Mouse (Mus musculus): ENCODE data around the gene Epas1. TPM values are rescaled to one million over a fixed set of nuclear protein-coding genes. Genes with fewer than 3 reads are reported as not detected.

The Epas1 gene
- polyA plus RNA-seq, 2 experiments = 3.0 to 3.4 TPM

DNA sequence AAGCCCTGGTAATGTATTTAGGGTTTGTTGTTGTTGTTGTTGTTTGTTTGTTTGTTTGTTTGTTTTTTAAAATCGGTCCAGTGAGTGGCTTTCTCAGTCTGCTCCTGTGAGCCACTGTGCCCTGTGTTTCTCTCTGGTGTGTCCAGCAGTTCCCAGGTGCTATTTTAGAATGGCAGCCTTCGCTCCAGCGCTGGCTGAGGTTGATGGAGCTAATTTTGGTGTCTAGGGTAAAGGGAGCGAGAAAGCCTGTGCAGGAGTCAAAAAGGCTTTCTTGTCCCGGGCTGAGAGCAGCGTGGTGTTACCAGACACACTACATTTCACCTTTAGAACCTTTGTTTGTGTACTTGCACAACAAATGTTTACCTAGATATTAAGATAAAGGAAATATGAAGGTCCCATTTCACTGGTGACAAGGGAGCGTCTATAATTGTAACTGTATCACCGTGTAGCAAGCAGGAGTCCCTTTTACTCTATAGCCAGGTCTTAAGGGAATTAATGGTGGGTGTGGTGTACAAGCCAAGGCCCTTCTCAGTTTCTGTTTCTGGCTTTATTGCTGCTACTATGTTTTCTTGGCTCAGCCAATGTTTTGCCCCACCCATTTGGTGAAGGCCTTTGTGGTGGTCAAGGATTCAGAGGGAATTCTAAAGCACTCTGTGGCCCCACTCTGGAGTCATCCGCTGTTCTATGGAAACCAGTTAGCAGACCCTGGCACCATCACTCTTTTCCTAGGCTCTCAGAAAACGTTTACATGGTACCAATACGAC is 9.2 kb downstream of the Epas1 start:
- DNase-seq (ENCODE audit: low read depth in 3 of 3, low spot score in 3 of 3) (no peak), ATAC-seq (ENCODE audit: insufficient read depth) (no peak)
- no peak overlapping the region for H3K4me3 ChIP-seq (ENCODE audit: insufficient read depth in 1 of 2, low read depth in 2 of 2, low read length in 2 of 2)
- H3K36me3 ChIP-seq (replicated peaks; ENCODE audit: control insufficient read depth, insufficient read depth, low read depth) = no peaks in the 10 kb centered on the region
- H3K9ac ChIP-seq (replicated peaks) = no peak overlapping the region
- TF ChIP-seq EP300 (IDR thresholded peaks at IDR 0.05; ENCODE audit: low read depth) (no peak), CTCF (IDR thresholded peaks at IDR 0.05; ENCODE audit: low read depth) (no peak)
- peaks cover 0 to 4% of the 10 kb centered on the region in 2 experiments; a peak in 2 of 4 replicates for H3K4me1 ChIP-seq (replicated peaks; ENCODE audit: control insufficient read depth in 2 of 2, insufficient read depth in 2 of 2, low read length in 1 of 2)
- H3K9me3 ChIP-seq (ENCODE audit: control insufficient read depth, low read length) = no peaks in the 10 kb centered on the region
- no peak overlapping the region for H3K27ac ChIP-seq
- 55% methylated on average over 11 of the region's 11 CpGs for WGBS (ENCODE audit: insufficient replicate concordance)
- H3K27me3 ChIP-seq (ENCODE audit: control insufficient read depth, insufficient read depth, low read length) = no peaks in the 10 kb centered on the region
- H3K4me2 ChIP-seq (ENCODE audit: low read depth) = no peak overlapping the region

DNA sequence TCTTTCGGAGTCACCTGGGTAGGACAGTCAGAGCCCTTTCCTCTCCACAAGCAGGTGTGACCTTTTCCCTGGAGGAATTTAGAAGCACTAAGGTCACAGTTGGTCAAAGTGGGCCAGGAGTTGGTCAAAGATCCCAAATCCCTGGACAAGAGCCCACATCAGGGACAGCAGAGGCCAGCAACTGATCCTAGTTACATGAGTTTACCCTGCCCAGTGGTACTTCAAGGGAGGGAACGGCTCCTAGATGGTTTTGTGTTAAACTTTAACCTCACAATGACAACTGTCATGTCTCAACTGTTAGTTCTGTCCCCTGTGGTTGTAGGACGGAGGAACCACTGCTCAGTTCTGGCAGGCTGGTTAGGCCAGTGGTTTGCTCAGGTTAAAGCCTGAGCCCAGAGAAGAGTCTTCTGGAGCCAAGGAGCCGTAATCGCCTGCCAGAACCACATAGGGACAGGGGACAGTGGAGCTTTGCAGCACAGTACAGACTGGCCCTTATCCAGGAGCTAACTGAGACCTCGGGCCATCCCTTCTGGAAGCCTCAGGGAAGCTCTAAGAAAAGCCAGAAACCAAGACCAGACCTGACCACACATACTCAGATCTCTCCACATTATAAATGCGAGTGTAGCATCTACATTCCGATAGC is 12.4 kb downstream of the Epas1 start:
- H3K4me1 ChIP-seq (replicated peaks; ENCODE audit: control insufficient read depth in 2 of 2, insufficient read depth in 2 of 2, low read length in 1 of 2) = peaks cover 0 to 3% of the 10 kb centered on the region in 2 experiments; a peak in 2 of 4 replicates
- H3K27me3 ChIP-seq (ENCODE audit: control insufficient read depth, insufficient read depth, low read length) = no peaks in the 10 kb centered on the region
- 65% methylated on average over 8 of the region's 8 CpGs for WGBS (ENCODE audit: insufficient replicate concordance)
- ATAC-seq (ENCODE audit: insufficient read depth) (peak; percentile 28; the same call in 1 of the 2 replicates), DNase-seq (ENCODE audit: low read depth in 3 of 3, low spot score in 3 of 3) (no peak)
- H3K4me3 ChIP-seq (ENCODE audit: insufficient read depth in 1 of 2, low read depth in 2 of 2, low read length in 2 of 2) = no peak overlapping the region
- TF ChIP-seq EP300 (IDR thresholded peaks at IDR 0.05; ENCODE audit: low read depth) = no peak
- no peak for TF ChIP-seq CTCF (IDR thresholded peaks at IDR 0.05; ENCODE audit: low read depth)
- no peaks in the 10 kb centered on the region for H3K9me3 ChIP-seq (ENCODE audit: control insufficient read depth, low read length)
- no peak overlapping the region for H3K4me2 ChIP-seq (ENCODE audit: low read depth)
- H3K36me3 ChIP-seq (replicated peaks; ENCODE audit: control insufficient read depth, insufficient read depth, low read depth) = no peaks in the 10 kb centered on the region
- H3K27ac ChIP-seq = no peak overlapping the region
- no peak overlapping the region for H3K9ac ChIP-seq (replicated peaks)

DNA sequence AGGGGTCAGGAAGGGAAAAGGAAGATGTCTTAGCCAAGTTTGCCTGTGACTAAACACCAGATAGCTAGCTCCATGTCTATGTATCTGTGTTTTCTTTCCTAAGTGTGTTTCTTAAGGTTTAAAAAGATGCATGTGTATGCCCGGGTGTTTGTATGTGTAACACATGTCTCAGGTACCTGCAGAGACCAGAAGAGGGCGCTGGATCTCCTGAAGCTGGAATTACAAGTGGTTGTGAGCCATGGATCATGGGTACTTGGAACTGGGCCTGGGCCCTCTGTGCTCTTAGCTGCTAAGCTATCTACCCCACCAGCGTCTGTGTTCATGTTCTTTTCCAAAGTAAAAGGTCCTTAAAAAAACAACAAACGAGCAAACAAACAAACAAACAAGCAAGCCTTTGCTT is 12.9 kb downstream of the Epas1 start:
- Histone ChIP-seq H3K27ac (no peak overlapping the region), H3K9ac (replicated peaks) (no peak overlapping the region), H3K27me3 (ENCODE audit: control insufficient read depth, insufficient read depth, low read length) (no peaks in the 10 kb centered on the region), H3K4me2 (ENCODE audit: low read depth) (no peak overlapping the region), H3K4me1 (replicated peaks; ENCODE audit: control insufficient read depth in 2 of 2, insufficient read depth in 2 of 2, low read length in 1 of 2) (peaks cover 0 to 6% of the 10 kb centered on the region in 2 experiments; a peak in 3 of 4 replicates), H3K9me3 (ENCODE audit: control insufficient read depth, low read length) (no peaks in the 10 kb centered on the region), H3K4me3 (ENCODE audit: insufficient read depth in 1 of 2, low read depth in 2 of 2, low read length in 2 of 2) (no peak overlapping the region), H3K36me3 (replicated peaks; ENCODE audit: control insufficient read depth, insufficient read depth, low read depth) (no peaks in the 10 kb centered on the region)
- 0 out of 2 replicates have a peak, but pooled peaks have one; percentile 15 for TF ChIP-seq CTCF (IDR thresholded peaks at IDR 0.05; ENCODE audit: low read depth)
- no peak for TF ChIP-seq EP300 (IDR thresholded peaks at IDR 0.05; ENCODE audit: low read depth)
- no peak for ATAC-seq (ENCODE audit: insufficient read depth)
- no peak for DNase-seq (ENCODE audit: low read depth in 3 of 3, low spot score in 3 of 3)
- 74% methylated on average over 4 of the region's 4 CpGs for WGBS (ENCODE audit: insufficient replicate concordance)

DNA sequence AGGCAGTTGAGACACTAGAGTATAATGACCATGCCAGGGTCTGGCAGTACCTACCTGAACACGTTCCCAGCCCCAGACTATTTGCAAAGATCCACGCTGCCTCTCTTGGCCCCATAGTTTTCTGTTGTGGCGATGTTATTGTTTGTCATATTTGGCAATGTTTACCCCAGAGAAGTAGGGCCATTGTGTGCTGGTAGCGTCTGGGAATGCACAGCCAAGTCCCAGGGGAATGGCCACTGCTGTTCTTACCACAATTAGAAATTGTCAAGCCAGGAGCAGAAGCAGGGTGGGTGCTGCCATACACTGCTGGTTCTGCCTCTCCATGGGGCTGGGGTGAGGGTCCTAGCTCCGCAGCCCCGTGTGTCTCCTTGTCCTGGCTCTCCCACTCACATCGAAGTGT is 15.1 kb downstream of the Epas1 start:
- H3K36me3 ChIP-seq (replicated peaks; ENCODE audit: control insufficient read depth, insufficient read depth, low read depth) = no peaks in the 10 kb centered on the region
- no peak for ATAC-seq (ENCODE audit: insufficient read depth)

More for the DNA sequence above, 15.1 kb downstream of the Epas1 start:
- Histone ChIP-seq H3K27ac (no peak overlapping the region), H3K4me2 (ENCODE audit: low read depth) (no peak overlapping the region), H3K27me3 (ENCODE audit: control insufficient read depth, insufficient read depth, low read length) (no peaks in the 10 kb centered on the region), H3K9me3 (ENCODE audit: control insufficient read depth, low read length) (no peaks in the 10 kb centered on the region), H3K4me3 (ENCODE audit: insufficient read depth in 1 of 2, low read depth in 2 of 2, low read length in 2 of 2) (no peak overlapping the region), H3K4me1 (replicated peaks; ENCODE audit: control insufficient read depth in 2 of 2, insufficient read depth in 2 of 2, low read length in 1 of 2) (peaks cover 0 to 6% of the 10 kb centered on the region in 2 experiments; a peak in 3 of 4 replicates), H3K9ac (replicated peaks) (no peak overlapping the region)
- WGBS (ENCODE audit: insufficient replicate concordance) = 61% methylated on average over 7 of the region's 7 CpGs
- TF ChIP-seq CTCF (IDR thresholded peaks at IDR 0.05; ENCODE audit: low read depth) (no peak), EP300 (IDR thresholded peaks at IDR 0.05; ENCODE audit: low read depth) (no peak)
- DNase-seq (ENCODE audit: low read depth in 3 of 3, low spot score in 3 of 3) = no peak

Measured in liver, embryonic 14.5 days (tissue).